In genomic region chr15:11994006-11994405, GRCm38 (mm10) we compare ENCODE assay signal across 10 mouse cellular contexts. TPM values are rescaled to one million over a fixed set of nuclear protein-coding genes. Genes with fewer than 3 reads are reported as not detected.
A peak's percentile ranks its signal among the peaks of the same experiment; 100 is the strongest.
DNase-seq lines count a peak whose midpoint lies in the region; ATAC-seq and TF ChIP-seq lines count a peak whose summit lies in the region.
"Had no signal": no experiment of that assay in that cellular context is flagged by ENCODE, and none has a peak within 500 bp of the region (broad histone marks: within the 10 kb centered on the region; RNA-seq: fewer than 3 reads in every experiment).

No protein-coding gene starts in this region.

- no peak overlapping the region for H3K9ac ChIP-seq in embryonic facial prominence, embryonic 15.5 days
- H3K9ac ChIP-seq in limb, embryonic 11.5 days (ENCODE audit: low read length) = no peak overlapping the region
- H3K9ac ChIP-seq in neural tube, embryonic 13.5 days = peak overlapping the region; percentile 95

- H3K27ac ChIP-seq in layer of hippocampus, adult 2 months = no peak overlapping the region; the same call in 1 of the 2 replicates
- no peak overlapping the region for H3K27ac ChIP-seq in embryonic facial prominence, embryonic 15.5 days (replicated peaks)
- H3K27ac ChIP-seq in limb, embryonic 11.5 days (replicated peaks; ENCODE audit: low read depth, low read length) = 0 out of 2 replicates have a peak overlapping the region, but pooled peaks have one; percentile 23
- H3K27ac ChIP-seq in neural tube, embryonic 13.5 days (replicated peaks) = no peak overlapping the region

- peak overlapping the region; percentile 59 for H3K4me2 ChIP-seq in embryonic facial prominence, embryonic 15.5 days (replicated peaks)
- peak overlapping the region; percentile 77 for H3K4me2 ChIP-seq in limb, embryonic 11.5 days (ENCODE audit: low read depth, severe bottlenecking)
- H3K4me2 ChIP-seq in neural tube, embryonic 13.5 days = peak overlapping the region; percentile 76

- H3K9me3 ChIP-seq in embryonic facial prominence, embryonic 15.5 days (replicated peaks) = no peaks in the 10 kb centered on the region
- no peaks in the 10 kb centered on the region for H3K9me3 ChIP-seq in limb, embryonic 11.5 days (ENCODE audit: control insufficient read depth, low read length)
- H3K9me3 ChIP-seq in neural tube, embryonic 13.5 days = no peaks in the 10 kb centered on the region

- 58% methylated on average over 2 of the region's 2 CpGs for WGBS in embryonic facial prominence, embryonic 15.5 days
- WGBS in limb, embryonic 11.5 days = 32% methylated on average over 2 of the region's 2 CpGs
- WGBS in neural tube, embryonic 13.5 days = 77% methylated on average over 2 of the region's 2 CpGs

- H3K4me1 ChIP-seq in embryonic facial prominence, embryonic 15.5 days = peaks cover 24% of the 10 kb centered on the region
- peaks cover 8% of the 10 kb centered on the region for H3K4me1 ChIP-seq in limb, embryonic 11.5 days (ENCODE audit: control insufficient read depth, insufficient read depth, low read length)
- H3K4me1 ChIP-seq in neural tube, embryonic 13.5 days (replicated peaks) = peaks cover 30% of the 10 kb centered on the region

- no peak for DNase-seq in layer of hippocampus, adult 2 months (ENCODE audit: low spot score in 2 of 2)
- no peak for DNase-seq in layer of hippocampus, adult 8-10 months (ENCODE audit: low spot score in 2 of 2)
- no peak for DNase-seq in limb, embryonic 11.5 days (ENCODE audit: low spot score)
- no peak for DNase-seq in right cerebral cortex, adult 2 months (ENCODE audit: low spot score in 2 of 2)
- DNase-seq in cerebellum, adult 8-10 months = no peak
- no peak for DNase-seq in adrenal gland, adult (ENCODE audit: inconsistent age in 2 of 2, low spot score in 1 of 2)
- DNase-seq: cerebellum, adult 18-20 months; lung, postnatal 14 days had no signal

- TF ChIP-seq CTCF in layer of hippocampus, adult 2 months (conservative IDR thresholded peaks at IDR 0.05) = no peak

- ATAC-seq in embryonic facial prominence, embryonic 15.5 days (ENCODE audit: insufficient number of reproducible peaks, low FRiP score, low TSS enrichment, low read depth) = no peak
- ATAC-seq in limb, embryonic 11.5 days (ENCODE audit: insufficient number of reproducible peaks, low FRiP score, low TSS enrichment, low read depth) = no peak
- ATAC-seq in neural tube, embryonic 13.5 days (ENCODE audit: low read depth) = no peak

- no peaks in the 10 kb centered on the region for H3K27me3 ChIP-seq in embryonic facial prominence, embryonic 15.5 days
- no peaks in the 10 kb centered on the region for H3K27me3 ChIP-seq in limb, embryonic 11.5 days (ENCODE audit: control insufficient read depth, insufficient read depth, low read length)
- no peaks in the 10 kb centered on the region for H3K27me3 ChIP-seq in neural tube, embryonic 13.5 days

- H3K36me3 ChIP-seq in embryonic facial prominence, embryonic 15.5 days = peaks cover 26% of the 10 kb centered on the region
- no peaks in the 10 kb centered on the region; the same call in 1 of the 2 replicates for H3K36me3 ChIP-seq in limb, embryonic 11.5 days (ENCODE audit: control insufficient read depth, insufficient read depth, low read length)
- H3K36me3 ChIP-seq in neural tube, embryonic 13.5 days = peaks cover 34% of the 10 kb centered on the region

- peak overlapping the region; percentile 99 for H3K4me3 ChIP-seq in layer of hippocampus, adult 2 months
- peak overlapping the region; percentile 100 for H3K4me3 ChIP-seq in embryonic facial prominence, embryonic 15.5 days (replicated peaks)
- H3K4me3 ChIP-seq in limb, embryonic 11.5 days (ENCODE audit: low read depth, low read length) = peak overlapping the region; percentile 65
- peak overlapping the region; percentile 89 for H3K4me3 ChIP-seq in neural tube, embryonic 13.5 days

RNA-seq across cellular contexts. Expression of gene Sub1, which starts 2.8 kb away (rescaled TPM):
- 100 to 1,000 TPM; 303 to 321 TPM for total RNA-seq in layer of hippocampus, adult 2 months (2021)
- 100 to 1,000 TPM; 264 to 299 (median 284) TPM for total RNA-seq in layer of hippocampus, adult 8-10 months (2022)
- polyA plus RNA-seq in embryonic facial prominence, embryonic 15.5 days (2015; fragmentation: Nextera tagmentation; extraction: Ambion mirVana) = 614 and 655 TPM in 2 replicates
- 1,109 and 1,116 TPM in 2 replicates for polyA plus RNA-seq in limb, embryonic 11.5 days (2014; fragmentation: Nextera tagmentation; extraction: Ambion mirVana)
- 666 and 672 TPM in 2 replicates for polyA plus RNA-seq in neural tube, embryonic 13.5 days (2015; fragmentation: Nextera tagmentation; extraction: Ambion mirVana)
